Mouse (Mus musculus): ENCODE results near the gene Dnase1l3. TPM values are rescaled to one million over a fixed set of nuclear protein-coding genes. Genes with fewer than 3 reads are reported as not detected.

Dnase1l3 gene
- polyA plus RNA-seq, 1 experiment from 2014 or later = 0.05 TPM

- Histone ChIP-seq H3K4me2 (no peak overlapping the region), H3K4me1 (ENCODE audit: insufficient read depth) (no peaks in the 10 kb centered on the region), H3K27me3 (ENCODE audit: insufficient read depth, low read length) (no peaks in the 10 kb centered on the region), H3K9me3 (ENCODE audit: low read depth, low read length) (no peaks in the 10 kb centered on the region), H3K36me3 (ENCODE audit: insufficient read depth) (no peaks in the 10 kb centered on the region), H3K9ac (no peak overlapping the region), H3K4me3 (ENCODE audit: low read depth, low read length) (no peak overlapping the region), H3K27ac (ENCODE audit: low read depth) (no peak overlapping the region)
- DNase-seq (no peak), ATAC-seq (ENCODE audit: insufficient read depth) (no peak)
- WGBS = 79% methylated on average over 10 of the region's 10 CpGs
- TF ChIP-seq CTCF (IDR thresholded peaks at IDR 0.05; ENCODE audit: low read depth) = no peak
Observed at GRCm38 (mm10) chr14:8026769-8027531, 32.6 kb upstream of the Dnase1l3 start.

- H3K4me3 ChIP-seq (ENCODE audit: low read depth, low read length) = no peak overlapping the region
- H3K36me3 ChIP-seq (ENCODE audit: insufficient read depth) = no peaks in the 10 kb centered on the region
- no peak overlapping the region for H3K27ac ChIP-seq (ENCODE audit: low read depth)
- WGBS = 91% methylated on average over 10 of the region's 10 CpGs
- no peak overlapping the region for H3K9ac ChIP-seq
- no peaks in the 10 kb centered on the region for H3K27me3 ChIP-seq (ENCODE audit: insufficient read depth, low read length)
- no peaks in the 10 kb centered on the region for H3K9me3 ChIP-seq (ENCODE audit: low read depth, low read length)
- H3K4me1 ChIP-seq (ENCODE audit: insufficient read depth) = no peaks in the 10 kb centered on the region
- no peak for TF ChIP-seq CTCF (IDR thresholded peaks at IDR 0.05; ENCODE audit: low read depth)
- DNase-seq (no peak), ATAC-seq (ENCODE audit: insufficient read depth) (no peak)
- H3K4me2 ChIP-seq = no peak overlapping the region
Observed at GRCm38 (mm10) chr14:8024936-8025335, 30.6 kb upstream of the Dnase1l3 start.

GRCm38 (mm10) chr14:8024469-8024868, 30.1 kb upstream of the Dnase1l3 start:
- WGBS = 48% methylated on average over 6 of the region's 6 CpGs

DNA sequence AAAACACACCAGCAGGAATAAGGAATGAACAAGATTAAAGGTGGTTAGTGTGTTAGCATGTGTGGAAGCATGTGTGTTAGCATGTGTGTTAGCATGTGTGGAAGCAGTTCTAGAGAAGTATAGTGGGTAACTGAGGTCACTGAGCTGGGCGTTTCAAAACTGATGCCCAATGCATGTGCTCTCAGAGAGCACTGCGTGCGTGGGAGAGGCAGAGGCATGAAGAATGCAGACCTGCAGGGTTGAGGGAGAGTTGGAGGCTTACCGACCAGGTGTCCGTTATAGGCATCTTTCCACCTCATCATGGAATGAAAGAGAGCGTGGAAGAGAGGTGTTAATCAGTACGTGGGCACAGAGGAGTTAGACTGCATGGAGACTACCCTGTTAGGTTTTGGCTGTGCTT, 26.2 kb upstream of the Dnase1l3 start:
- Histone ChIP-seq H3K9me3 (ENCODE audit: low read depth, low read length) (no peaks in the 10 kb centered on the region), H3K4me2 (no peak overlapping the region), H3K4me1 (ENCODE audit: insufficient read depth) (no peaks in the 10 kb centered on the region), H3K27ac (ENCODE audit: low read depth) (no peak overlapping the region), H3K4me3 (ENCODE audit: low read depth, low read length) (no peak overlapping the region), H3K36me3 (ENCODE audit: insufficient read depth) (no peaks in the 10 kb centered on the region), H3K27me3 (ENCODE audit: insufficient read depth, low read length) (no peaks in the 10 kb centered on the region), H3K9ac (no peak overlapping the region)
- ATAC-seq (ENCODE audit: insufficient read depth) = no peak
- no peak for TF ChIP-seq CTCF (IDR thresholded peaks at IDR 0.05; ENCODE audit: low read depth)
- 79% methylated on average over 7 of the region's 7 CpGs for WGBS
- no peak for DNase-seq

More at GRCm38 (mm10) chr14:8024469-8024868, 30.1 kb upstream of the Dnase1l3 start:
- H3K9ac ChIP-seq = no peak overlapping the region
- no peak overlapping the region for H3K4me3 ChIP-seq (ENCODE audit: low read depth, low read length)
- no peak for ATAC-seq (ENCODE audit: insufficient read depth)
- H3K9me3 ChIP-seq (ENCODE audit: low read depth, low read length) = no peaks in the 10 kb centered on the region
- no peak for DNase-seq
- H3K27ac ChIP-seq (ENCODE audit: low read depth) = no peak overlapping the region
- H3K27me3 ChIP-seq (ENCODE audit: insufficient read depth, low read length) = no peaks in the 10 kb centered on the region
- no peak for TF ChIP-seq CTCF (IDR thresholded peaks at IDR 0.05; ENCODE audit: low read depth)
- no peak overlapping the region for H3K4me2 ChIP-seq
- no peaks in the 10 kb centered on the region for H3K36me3 ChIP-seq (ENCODE audit: insufficient read depth)
- no peaks in the 10 kb centered on the region for H3K4me1 ChIP-seq (ENCODE audit: insufficient read depth)

DNA sequence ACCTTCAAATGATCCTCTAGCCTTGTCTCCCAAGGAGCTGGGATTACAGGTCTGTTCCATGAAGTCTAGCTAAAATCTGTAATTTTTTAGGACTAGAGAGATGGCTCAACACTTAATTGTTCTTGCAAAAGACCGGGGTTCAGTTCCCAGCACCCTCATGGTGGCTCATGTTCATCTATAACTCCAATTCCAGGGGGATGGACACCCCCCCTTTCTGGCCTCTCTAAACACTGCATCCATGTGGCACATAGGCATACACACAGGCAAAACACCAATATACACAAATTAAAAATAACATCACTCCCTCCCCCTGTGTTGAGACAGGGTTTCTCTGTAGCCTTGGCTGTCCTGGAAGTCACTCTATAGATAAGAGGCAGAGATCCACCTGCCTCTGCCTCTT, 25.6 kb upstream of the Dnase1l3 start:
- no peaks in the 10 kb centered on the region for H3K27me3 ChIP-seq (ENCODE audit: insufficient read depth, low read length)
- WGBS = 93% methylated on average over 1 of the region's 1 CpGs
- no peak overlapping the region for H3K27ac ChIP-seq (ENCODE audit: low read depth)
- H3K36me3 ChIP-seq (ENCODE audit: insufficient read depth) = no peaks in the 10 kb centered on the region
- H3K4me1 ChIP-seq (ENCODE audit: insufficient read depth) = no peaks in the 10 kb centered on the region
- no peak for ATAC-seq (ENCODE audit: insufficient read depth)
- no peak overlapping the region for H3K4me3 ChIP-seq (ENCODE audit: low read depth, low read length)
- no peak for DNase-seq
- H3K9ac ChIP-seq = no peak overlapping the region
- no peaks in the 10 kb centered on the region for H3K9me3 ChIP-seq (ENCODE audit: low read depth, low read length)
- no peak for TF ChIP-seq CTCF (IDR thresholded peaks at IDR 0.05; ENCODE audit: low read depth)
- no peak overlapping the region for H3K4me2 ChIP-seq

- Histone ChIP-seq H3K4me3 (ENCODE audit: low read depth, low read length) (no peak overlapping the region), H3K36me3 (ENCODE audit: insufficient read depth) (no peaks in the 10 kb centered on the region), H3K4me1 (ENCODE audit: insufficient read depth) (no peaks in the 10 kb centered on the region), H3K9me3 (ENCODE audit: low read depth, low read length) (no peaks in the 10 kb centered on the region), H3K27ac (ENCODE audit: low read depth) (no peak overlapping the region), H3K27me3 (ENCODE audit: insufficient read depth, low read length) (no peaks in the 10 kb centered on the region), H3K9ac (no peak overlapping the region), H3K4me2 (no peak overlapping the region)
- 76% methylated on average over 1 of the region's 1 CpGs for WGBS
- no peak for DNase-seq
- ATAC-seq (ENCODE audit: insufficient read depth) = no peak
- TF ChIP-seq CTCF (IDR thresholded peaks at IDR 0.05; ENCODE audit: low read depth) = no peak
Observed at GRCm38 (mm10) chr14:8016951-8017350, 22.6 kb upstream of the Dnase1l3 start.

- WGBS = 71% methylated on average over 6 of the region's 6 CpGs
- Histone ChIP-seq H3K36me3 (ENCODE audit: insufficient read depth) (no peaks in the 10 kb centered on the region), H3K9me3 (ENCODE audit: low read depth, low read length) (no peaks in the 10 kb centered on the region), H3K4me1 (ENCODE audit: insufficient read depth) (no peaks in the 10 kb centered on the region), H3K27me3 (ENCODE audit: insufficient read depth, low read length) (no peaks in the 10 kb centered on the region), H3K27ac (ENCODE audit: low read depth) (no peak overlapping the region), H3K4me3 (ENCODE audit: low read depth, low read length) (no peak overlapping the region), H3K9ac (no peak overlapping the region), H3K4me2 (no peak overlapping the region)
- ATAC-seq (ENCODE audit: insufficient read depth) (no peak), DNase-seq (no peak)
- TF ChIP-seq CTCF (IDR thresholded peaks at IDR 0.05; ENCODE audit: low read depth) = no peak
Observed at GRCm38 (mm10) chr14:8016276-8016675, 21.9 kb upstream of the Dnase1l3 start.

Measured in lung, embryonic 14.5 days (tissue).